Mouse (Mus musculus): ENCODE data around the gene Slc6a13.

Slc6a13 gene

DNA sequence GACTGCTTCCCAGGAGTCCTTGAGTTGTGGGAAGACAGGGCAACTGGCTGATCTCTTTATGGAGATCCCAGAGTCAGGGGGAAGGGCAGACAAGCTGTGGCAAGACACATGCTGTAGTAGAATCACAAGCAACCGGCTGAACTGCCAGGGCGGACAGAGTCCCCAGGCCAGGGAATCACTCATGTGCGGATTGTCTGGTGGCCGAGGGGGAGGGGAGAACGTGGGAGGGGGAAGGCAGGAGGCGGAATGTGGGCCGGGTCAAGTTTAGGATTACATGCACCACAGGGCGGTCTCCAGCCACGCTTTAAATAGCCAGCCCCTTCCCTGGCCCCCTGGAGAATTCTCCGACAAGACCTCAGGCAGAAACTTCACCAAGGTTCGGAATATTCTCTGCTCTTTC is at the start of gene Slc6a13:
TSS of gene Slc6a13 (plus strand) at position 274 of the 400 bp plus-strand sequence.
- peak; percentile 31 to 64 for DNase-seq (ENCODE audit: inconsistent age in 2 of 2, low spot score in 1 of 2)

GRCm38 (mm10) chr6:121250406-121250805 is 49.6 kb upstream of the Slc6a13 start:
- DNase-seq (ENCODE audit: inconsistent age in 2 of 2, low spot score in 1 of 2): no peak

DNA sequence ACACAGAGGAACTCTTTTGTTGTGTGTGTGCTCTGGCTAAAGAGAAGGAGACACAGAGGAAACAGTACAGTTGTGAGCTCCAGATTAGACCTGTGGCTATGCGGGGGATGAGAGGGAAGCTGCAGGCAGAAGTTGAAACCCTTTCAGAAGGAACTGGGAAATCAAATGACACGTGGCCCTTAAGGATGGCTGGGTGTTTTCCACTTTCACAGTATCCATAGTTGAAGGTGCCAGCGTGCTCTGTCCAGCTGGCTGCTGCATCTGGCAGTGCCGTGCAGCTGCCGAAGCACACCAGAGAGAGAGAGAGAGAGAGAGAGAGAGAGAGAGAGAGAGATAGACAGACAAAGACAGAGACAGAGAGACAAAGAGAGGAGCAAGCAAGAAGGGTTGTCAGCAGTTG is 48.8 kb upstream of the Slc6a13 start:
- no peak for DNase-seq (ENCODE audit: inconsistent age in 2 of 2, low spot score in 1 of 2)

DNA sequence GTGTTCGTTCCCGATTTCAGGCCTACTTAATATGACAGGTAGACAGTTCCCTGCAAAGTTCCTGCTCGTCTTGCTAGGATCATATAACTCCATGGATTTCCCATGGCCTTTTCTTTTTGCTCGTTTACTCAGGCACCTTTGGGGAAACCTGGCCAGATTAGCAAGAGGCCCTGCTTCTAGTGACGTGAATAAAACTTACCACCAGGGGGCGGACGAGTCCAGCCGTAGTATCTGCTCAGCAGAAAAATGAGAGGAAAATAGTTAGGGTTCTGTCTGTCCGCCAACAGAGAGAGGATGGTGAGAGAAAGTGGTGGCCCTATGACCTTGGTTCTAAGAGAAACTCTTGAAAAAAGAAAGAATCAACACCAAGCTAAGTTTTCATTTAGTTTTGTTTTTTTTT is 39.5 kb upstream of the Slc6a13 start:
- peak; percentile 67 to 92 for DNase-seq (ENCODE audit: inconsistent age in 2 of 2, low spot score in 1 of 2)

- no peak for DNase-seq (ENCODE audit: inconsistent age in 2 of 2, low spot score in 1 of 2)
These were observed 38.8 kb upstream of the Slc6a13 start for GRCm38 (mm10) chr6:121261233-121261632.

DNA sequence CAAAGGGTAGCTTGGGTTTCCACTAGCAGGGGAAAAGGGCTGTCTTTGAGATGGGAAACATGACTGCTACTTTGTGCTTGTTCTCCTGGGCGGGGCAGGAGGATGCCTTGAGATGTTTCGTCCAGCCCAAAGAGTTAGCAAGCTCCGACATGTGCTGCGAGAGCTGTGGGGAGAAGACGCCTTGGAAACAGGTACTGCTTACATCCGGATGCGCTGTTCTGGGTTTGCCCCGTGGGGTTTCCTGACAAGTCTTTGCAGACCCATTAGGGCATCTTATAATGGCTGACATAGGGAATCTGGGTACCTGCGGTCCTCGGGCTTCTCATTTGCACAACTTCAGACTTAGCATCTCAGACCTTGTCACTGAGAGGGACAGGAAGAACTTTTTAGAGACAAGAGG is 38.0 kb upstream of the Slc6a13 start:
- peak in 1 of 2 experiments; percentile 34 for DNase-seq (ENCODE audit: inconsistent age in 2 of 2, low spot score in 1 of 2)

GRCm38 (mm10) chr6:121262496-121262895 is 37.5 kb upstream of the Slc6a13 start:
- DNase-seq (ENCODE audit: inconsistent age in 2 of 2, low spot score in 1 of 2): peak; percentile 59 to 89

- no peak for DNase-seq (ENCODE audit: inconsistent age in 2 of 2, low spot score in 1 of 2)
These were observed 29.9 kb upstream of the Slc6a13 start for GRCm38 (mm10) chr6:121270156-121270555.

DNA sequence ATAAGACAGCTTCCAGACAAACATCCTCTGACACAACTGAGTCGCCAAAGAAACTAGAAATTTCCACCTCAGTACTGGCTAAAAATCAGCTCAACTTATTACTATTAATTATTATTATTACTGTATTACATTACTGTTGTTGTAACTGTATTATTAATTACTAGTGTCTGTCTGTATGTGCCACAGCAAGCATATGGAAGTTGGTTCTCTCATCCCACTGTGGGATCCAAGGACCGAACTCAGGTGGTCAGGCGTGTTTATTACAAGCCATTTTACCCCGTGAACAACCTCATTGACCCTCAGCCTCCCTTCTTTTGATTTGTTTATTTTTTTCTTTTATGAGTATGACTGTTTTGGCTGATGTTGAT is 28.3 kb upstream of the Slc6a13 start:
- no peak for DNase-seq (ENCODE audit: inconsistent age in 2 of 2, low spot score in 1 of 2)

- peak; percentile 82 to 95 for DNase-seq (ENCODE audit: inconsistent age in 2 of 2, low spot score in 1 of 2)
These were observed 27.8 kb upstream of the Slc6a13 start for GRCm38 (mm10) chr6:121272075-121272800.

- DNase-seq (ENCODE audit: inconsistent age in 2 of 2, low spot score in 1 of 2): peak in 1 of 2 experiments; percentile 78
These were observed 25.7 kb upstream of the Slc6a13 start for GRCm38 (mm10) chr6:121274356-121274755.

GRCm38 (mm10) chr6:121284132-121284531 is 15.9 kb upstream of the Slc6a13 start:
- DNase-seq (ENCODE audit: inconsistent age in 2 of 2, low spot score in 1 of 2): peak in 1 of 2 experiments; percentile 65

- DNase-seq (ENCODE audit: inconsistent age in 2 of 2, low spot score in 1 of 2): peak; percentile 34 to 83
These were observed 710 bp upstream of the Slc6a13 start for GRCm38 (mm10) chr6:121299317-121299716.

- DNase-seq (ENCODE audit: inconsistent age in 2 of 2, low spot score in 1 of 2): no peak
These were observed 477 bp downstream of the Slc6a13 start for GRCm38 (mm10) chr6:121300504-121300903.

DNA sequence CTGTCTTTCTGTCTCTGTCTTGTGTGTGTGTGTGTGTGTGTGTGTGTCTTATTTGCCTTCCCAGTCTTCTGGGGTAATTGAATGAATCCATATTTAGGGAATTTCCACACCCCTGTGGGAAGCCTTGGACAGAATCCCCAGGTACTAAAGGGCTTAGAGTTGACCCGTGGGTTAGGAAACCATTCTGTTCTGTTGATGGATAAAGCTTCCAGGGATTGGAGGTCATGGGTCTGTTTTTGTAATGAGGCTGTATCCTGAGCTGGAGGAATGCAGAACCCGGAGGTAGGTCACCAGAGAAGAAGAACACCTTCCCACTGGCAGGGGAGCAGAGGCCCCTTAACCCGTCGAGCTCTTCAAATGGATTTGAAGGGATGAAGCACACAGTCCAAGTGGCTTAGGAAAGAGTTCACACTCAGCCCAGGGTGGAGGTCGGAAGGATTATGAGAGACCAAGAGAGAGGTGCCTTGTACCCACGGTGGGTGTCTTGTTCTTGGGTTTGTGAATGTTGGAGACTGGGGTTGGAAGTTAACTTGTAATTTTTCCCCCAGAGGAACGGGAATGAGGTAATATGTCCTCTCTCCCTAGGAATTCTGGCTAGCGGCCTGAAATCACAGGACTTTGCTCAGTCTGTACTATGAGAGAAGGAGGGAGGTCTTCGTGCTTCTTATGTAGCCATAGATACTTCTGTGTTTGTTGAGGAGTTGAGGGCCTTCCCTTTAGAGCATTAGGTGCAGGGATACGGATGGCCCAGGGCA is 3.6 kb downstream of the Slc6a13 start:
- DNase-seq (ENCODE audit: inconsistent age in 2 of 2, low spot score in 1 of 2): no peak

GRCm38 (mm10) chr6:121304630-121305029 is 4.6 kb downstream of the Slc6a13 start:
- DNase-seq (ENCODE audit: inconsistent age in 2 of 2, low spot score in 1 of 2): no peak

GRCm38 (mm10) chr6:121305571-121305970 is 5.5 kb downstream of the Slc6a13 start:
- DNase-seq (ENCODE audit: inconsistent age in 2 of 2, low spot score in 1 of 2): no peak

- no peak for DNase-seq (ENCODE audit: inconsistent age in 2 of 2, low spot score in 1 of 2)
These were observed 11.0 kb downstream of the Slc6a13 start for GRCm38 (mm10) chr6:121310984-121311383.

DNA sequence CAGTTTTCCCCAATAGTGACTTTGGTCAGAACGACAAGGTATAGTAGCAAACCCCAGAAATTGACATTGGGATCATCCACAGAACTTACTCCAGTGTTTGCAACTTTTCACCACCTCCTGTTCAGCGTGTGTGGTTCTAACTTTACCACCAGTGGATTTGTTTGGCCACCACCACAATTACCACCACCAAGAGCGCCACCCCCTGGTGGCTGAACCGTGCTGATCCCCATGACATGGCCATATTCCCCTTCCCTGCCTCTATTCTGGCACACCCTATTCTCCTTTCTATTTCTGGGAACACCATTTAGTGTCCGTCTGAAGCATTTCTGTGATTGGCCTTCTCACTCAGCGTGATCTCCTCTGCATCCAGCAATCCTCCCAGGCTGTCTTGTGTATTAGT is 19.1 kb downstream of the Slc6a13 start:
- DNase-seq (ENCODE audit: inconsistent age in 2 of 2, low spot score in 1 of 2): peak; percentile 18 to 55

- DNase-seq (ENCODE audit: inconsistent age in 2 of 2, low spot score in 1 of 2): no peak
These were observed 22.5 kb downstream of the Slc6a13 start for GRCm38 (mm10) chr6:121322381-121323110.

GRCm38 (mm10) chr6:121325298-121325697 is 25.3 kb downstream of the Slc6a13 start:
- no peak for DNase-seq (ENCODE audit: inconsistent age in 2 of 2, low spot score in 1 of 2)

DNA sequence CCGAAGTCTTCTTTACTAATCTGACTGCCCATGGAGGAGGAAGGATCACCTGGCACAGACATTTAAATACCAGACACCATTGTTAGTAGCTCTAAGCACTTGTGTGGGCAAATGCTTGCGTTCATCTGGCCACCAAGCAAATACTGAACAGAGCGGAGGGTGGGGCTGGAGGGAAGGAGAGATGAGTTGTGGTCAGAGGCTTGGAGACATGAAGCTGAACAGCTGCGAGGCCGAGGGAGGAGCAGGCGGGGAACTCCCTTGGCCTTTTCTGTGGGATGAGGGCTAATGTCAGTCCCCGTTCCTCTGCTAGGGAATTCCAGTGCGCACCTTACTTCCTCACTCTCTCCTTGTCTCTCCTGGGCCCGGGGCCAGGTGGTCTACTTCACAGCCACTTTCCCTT is 25.7 kb downstream of the Slc6a13 start:
- DNase-seq (ENCODE audit: inconsistent age in 2 of 2, low spot score in 1 of 2): no peak
